Mouse (Mus musculus): ENCODE data around the gene Zfp750.

DNA sequence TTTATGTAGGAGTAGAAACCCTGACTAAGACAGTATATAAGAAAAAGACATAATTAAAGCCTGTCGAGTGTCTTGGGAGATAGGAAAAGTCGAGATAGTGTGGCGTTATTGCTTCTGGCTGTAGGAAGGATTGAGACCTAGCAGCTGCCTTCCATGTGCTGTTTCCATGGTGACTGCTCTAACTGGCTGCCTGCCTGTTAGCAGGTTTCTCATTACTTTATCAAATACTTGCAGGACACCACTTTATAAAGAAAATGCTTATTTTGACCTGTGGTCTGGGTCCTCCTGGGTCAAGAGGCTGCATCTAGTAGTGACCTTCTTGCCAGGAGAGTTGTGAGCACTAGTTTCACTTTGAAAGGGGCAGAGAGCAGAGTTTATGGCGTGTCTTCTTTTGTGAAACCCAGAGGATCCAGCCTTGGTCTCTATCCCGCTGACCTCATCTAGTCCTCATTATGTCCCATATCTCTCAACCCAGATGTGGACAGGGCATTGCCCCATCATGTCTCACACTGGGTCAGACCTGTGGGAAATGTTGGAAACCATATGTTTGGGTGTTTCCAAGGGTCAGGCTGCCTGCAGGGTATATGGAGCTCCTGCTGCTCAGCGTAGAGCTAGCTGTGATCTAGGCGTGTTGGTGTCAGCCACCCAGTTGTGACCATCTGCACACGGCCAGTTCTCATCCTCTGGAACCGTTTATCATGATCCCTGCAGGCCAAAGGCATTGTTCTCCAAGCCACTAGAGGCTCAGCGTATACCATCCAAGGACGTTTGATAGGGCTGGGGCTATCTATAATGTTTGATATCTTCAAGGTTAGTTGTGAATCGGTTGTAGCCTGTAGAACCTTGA is 30.1 kb upstream of the Zfp750 start:
- no peak for TF ChIP-seq CTCF (IDR thresholded peaks at IDR 0.05; ENCODE audit: borderline replicate concordance, insufficient read depth, low read depth, low read length)
- no peak for TF ChIP-seq POLR2A (IDR thresholded peaks at IDR 0.05; ENCODE audit: borderline replicate concordance, insufficient read depth, low read length)
